Mouse (Mus musculus): ENCODE results near the gene Olfr191. TPM values are rescaled to one million over a fixed set of nuclear protein-coding genes. Genes with fewer than 3 reads are reported as not detected.
"Not testable (repeated sequence)": the region's sequence is repeated elsewhere in the genome, so short reads cannot be mapped to it uniquely, and the experiment has no call there.

Olfr191 gene
- polyA plus RNA-seq (2014; fragmentation: Nextera tagmentation; extraction: Ambion mirVana): not detected in 2 replicates

GRCm38 (mm10) chr16:59089722-59090121 lies at the start of gene Olfr191:
Olfr191 (minus strand) TSS chr16:59089822.
- WGBS: 57% methylated on average over 1 of the region's 1 CpGs
- not testable (repeated sequence) for H3K9me3 ChIP-seq (ENCODE audit: low read depth, low read length); H3K36me3 ChIP-seq (ENCODE audit: insufficient read depth); H3K9ac ChIP-seq; H3K27ac ChIP-seq (ENCODE audit: low read depth); ATAC-seq (ENCODE audit: insufficient read depth); H3K27me3 ChIP-seq (ENCODE audit: insufficient read depth, low read length); DNase-seq; H3K4me2 ChIP-seq; H3K4me1 ChIP-seq (ENCODE audit: insufficient read depth); H3K4me3 ChIP-seq (ENCODE audit: low read depth, low read length)

DNA sequence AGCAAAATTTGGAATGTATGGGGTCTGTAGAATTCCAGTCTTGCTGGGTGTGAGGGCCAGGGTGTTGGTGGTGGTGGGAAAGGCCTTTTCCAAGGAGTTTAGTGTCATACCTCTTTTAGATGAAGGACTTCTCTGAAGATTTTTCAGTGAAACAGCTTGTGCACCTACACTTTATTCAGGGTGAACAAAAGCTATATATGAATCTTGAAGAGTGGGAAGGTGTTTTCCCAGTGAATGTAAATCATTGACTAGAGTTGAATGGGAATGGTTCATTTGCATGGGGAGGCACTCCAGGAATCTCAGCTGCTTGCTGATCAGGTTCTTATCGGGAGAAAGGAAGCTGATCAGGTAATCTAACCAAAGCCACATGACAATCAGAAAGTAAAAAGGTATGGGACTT lies 41.1 kb upstream of the Olfr191 start:
- H3K27me3 ChIP-seq (ENCODE audit: insufficient read depth, low read length): no peaks in the 10 kb centered on the region
- H3K9ac ChIP-seq: no peak overlapping the region
- no peak for TF ChIP-seq CTCF (IDR thresholded peaks at IDR 0.05; ENCODE audit: low read depth)
- H3K9me3 ChIP-seq (ENCODE audit: low read depth, low read length): no peaks in the 10 kb centered on the region
- H3K4me3 ChIP-seq (ENCODE audit: low read depth, low read length): no peak overlapping the region
- no peaks in the 10 kb centered on the region for H3K4me1 ChIP-seq (ENCODE audit: insufficient read depth)
- no peaks in the 10 kb centered on the region for H3K36me3 ChIP-seq (ENCODE audit: insufficient read depth)
- DNase-seq: no peak
- H3K4me2 ChIP-seq: no peak overlapping the region
- H3K27ac ChIP-seq (ENCODE audit: low read depth): no peak overlapping the region
- ATAC-seq (ENCODE audit: insufficient read depth): no peak
- 82% methylated on average over 1 of the region's 1 CpGs for WGBS

DNA sequence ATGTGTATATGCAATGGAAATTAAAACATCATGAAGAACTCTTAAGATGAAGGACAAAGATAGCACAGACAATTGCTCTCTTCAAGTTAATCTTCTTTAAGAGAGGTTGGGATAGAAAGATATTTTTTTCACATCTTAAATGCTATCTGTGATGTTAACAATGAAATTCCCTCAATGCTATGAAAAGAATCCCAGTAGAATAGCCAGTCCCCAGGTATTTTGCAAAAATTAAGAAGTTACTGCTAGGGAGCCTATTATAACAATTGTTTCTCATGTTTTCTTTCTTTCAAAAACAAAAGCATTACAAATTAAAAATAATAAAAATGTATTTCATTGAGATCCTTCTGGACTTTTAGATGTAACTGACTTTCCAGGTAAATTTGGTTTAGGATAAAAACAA lies 31.3 kb upstream of the Olfr191 start, which contains the start of gene Olfr194:
Gene Olfr194, minus strand, starts transcription at position 101 of the 400 bp plus-strand sequence.
- H3K36me3 ChIP-seq (ENCODE audit: insufficient read depth): no peaks in the 10 kb centered on the region
- H3K4me3 ChIP-seq (ENCODE audit: low read depth, low read length): no peak within 1 kb of the TSS
- H3K9me3 ChIP-seq (ENCODE audit: low read depth, low read length): no peaks in the 10 kb centered on the region
- DNase-seq: no peak
- H3K4me2 ChIP-seq: no peak within 1 kb of the TSS
- H3K4me1 ChIP-seq (ENCODE audit: insufficient read depth): no peaks in the 10 kb centered on the region
- H3K9ac ChIP-seq: no peak within 1 kb of the TSS
- TF ChIP-seq CTCF (IDR thresholded peaks at IDR 0.05; ENCODE audit: low read depth): no peak
- H3K27ac ChIP-seq (ENCODE audit: low read depth): no peak within 1 kb of the TSS
- no peaks in the 10 kb centered on the region for H3K27me3 ChIP-seq (ENCODE audit: insufficient read depth, low read length)
- no peak for ATAC-seq (ENCODE audit: insufficient read depth)

- H3K9me3 ChIP-seq (ENCODE audit: low read depth, low read length): no peaks in the 10 kb centered on the region
- H3K27ac ChIP-seq (ENCODE audit: low read depth): no peak within 1 kb of the TSS
- H3K4me1 ChIP-seq (ENCODE audit: insufficient read depth): no peaks in the 10 kb centered on the region
- WGBS: 84% methylated on average over 1 of the region's 1 CpGs
- ATAC-seq (ENCODE audit: insufficient read depth) (no peak), DNase-seq (no peak)
- no peak within 1 kb of the TSS for H3K9ac ChIP-seq
- H3K4me2 ChIP-seq: no peak within 1 kb of the TSS
- no peaks in the 10 kb centered on the region for H3K27me3 ChIP-seq (ENCODE audit: insufficient read depth, low read length)
- H3K4me3 ChIP-seq (ENCODE audit: low read depth, low read length): no peak within 1 kb of the TSS
- no peak for TF ChIP-seq CTCF (IDR thresholded peaks at IDR 0.05; ENCODE audit: low read depth)
- no peaks in the 10 kb centered on the region for H3K36me3 ChIP-seq (ENCODE audit: insufficient read depth)
These were observed 22.2 kb upstream of the Olfr191 start, which contains the start of gene Olfr193 for GRCm38 (mm10) chr16:59111781-59112180. Olfr193 (minus strand) TSS chr16:59111881.

DNA sequence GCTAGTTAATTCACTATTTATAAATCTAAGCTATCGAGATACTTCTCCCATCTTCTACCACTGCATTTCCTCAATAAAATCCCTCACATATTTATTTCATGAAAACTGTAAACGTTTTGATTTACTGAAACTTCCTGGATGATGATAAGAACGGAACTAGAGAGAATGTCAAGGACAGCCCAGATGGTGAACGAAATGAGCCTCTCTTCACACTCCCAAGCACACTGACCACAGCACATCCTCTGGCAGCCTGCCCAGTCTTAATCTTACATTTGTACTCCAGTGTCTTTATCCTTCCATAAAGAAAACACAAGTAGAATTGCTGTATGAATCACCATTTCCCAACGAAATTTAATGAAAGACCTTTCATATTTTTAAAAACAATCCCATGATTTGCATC lies 18.9 kb upstream of the Olfr191 start:
- H3K4me1 ChIP-seq (ENCODE audit: insufficient read depth); H3K27ac ChIP-seq (ENCODE audit: low read depth); H3K9me3 ChIP-seq (ENCODE audit: low read depth, low read length); H3K4me2 ChIP-seq; H3K36me3 ChIP-seq (ENCODE audit: insufficient read depth); H3K27me3 ChIP-seq (ENCODE audit: insufficient read depth, low read length); H3K9ac ChIP-seq; H3K4me3 ChIP-seq (ENCODE audit: low read depth, low read length): not testable (repeated sequence)
- 24% methylated on average over 5 of the region's 5 CpGs for WGBS
- DNase-seq: peak; percentile 15
- peak; percentile 75; the same call in 1 of the 2 replicates for ATAC-seq (ENCODE audit: insufficient read depth)

GRCm38 (mm10) chr16:59105312-59105711 lies 15.7 kb upstream of the Olfr191 start:
- no peak for ATAC-seq (ENCODE audit: insufficient read depth)
- Histone ChIP-seq H3K36me3 (ENCODE audit: insufficient read depth) (no peaks in the 10 kb centered on the region), H3K9me3 (ENCODE audit: low read depth, low read length) (no peaks in the 10 kb centered on the region), H3K27me3 (ENCODE audit: insufficient read depth, low read length) (no peaks in the 10 kb centered on the region), H3K9ac (no peak overlapping the region), H3K27ac (ENCODE audit: low read depth) (no peak overlapping the region), H3K4me2 (no peak overlapping the region), H3K4me3 (ENCODE audit: low read depth, low read length) (no peak overlapping the region), H3K4me1 (ENCODE audit: insufficient read depth) (no peaks in the 10 kb centered on the region)
- no peak for DNase-seq
- TF ChIP-seq CTCF (IDR thresholded peaks at IDR 0.05; ENCODE audit: low read depth): no peak
- 70% methylated on average over 2 of the region's 2 CpGs for WGBS

- H3K9me3 ChIP-seq (ENCODE audit: low read depth, low read length); H3K4me2 ChIP-seq; DNase-seq; H3K36me3 ChIP-seq (ENCODE audit: insufficient read depth); H3K9ac ChIP-seq; H3K4me1 ChIP-seq (ENCODE audit: insufficient read depth); H3K27me3 ChIP-seq (ENCODE audit: insufficient read depth, low read length); H3K27ac ChIP-seq (ENCODE audit: low read depth); H3K4me3 ChIP-seq (ENCODE audit: low read depth, low read length); ATAC-seq (ENCODE audit: insufficient read depth): not testable (repeated sequence)
- 80% methylated on average over 2 of the region's 2 CpGs for WGBS
These were observed 8.5 kb downstream of the Olfr191 start for GRCm38 (mm10) chr16:59081113-59081512.

GRCm38 (mm10) chr16:59077905-59078304 lies 11.7 kb downstream of the Olfr191 start, which contains the start of gene Olfr190:
Olfr190 (minus strand) TSS chr16:59078005.
- WGBS: 87% methylated on average over 5 of the region's 5 CpGs
- Histone ChIP-seq H3K4me3 (ENCODE audit: low read depth, low read length) (no peak within 1 kb of the TSS), H3K4me1 (ENCODE audit: insufficient read depth) (no peaks in the 10 kb centered on the region), H3K9me3 (ENCODE audit: low read depth, low read length) (no peaks in the 10 kb centered on the region), H3K36me3 (ENCODE audit: insufficient read depth) (no peaks in the 10 kb centered on the region), H3K27ac (ENCODE audit: low read depth) (no peak within 1 kb of the TSS), H3K9ac (no peak within 1 kb of the TSS), H3K4me2 (no peak within 1 kb of the TSS), H3K27me3 (ENCODE audit: insufficient read depth, low read length) (no peaks in the 10 kb centered on the region)
- DNase-seq: no peak
- TF ChIP-seq CTCF (IDR thresholded peaks at IDR 0.05; ENCODE audit: low read depth): no peak
- no peak for ATAC-seq (ENCODE audit: insufficient read depth)
